Mouse (Mus musculus): ENCODE results near the gene Thrb. TPM values are rescaled to one million over a fixed set of nuclear protein-coding genes. Genes with fewer than 3 reads are reported as not detected.

The Thrb gene
- polyA plus RNA-seq, 1 experiment: not detected

- no peaks in the 10 kb centered on the region for H3K4me1 ChIP-seq
- 0 out of 2 replicates have a peak, but pooled peaks cover 3% of the 10 kb centered on the region for H3K9me3 ChIP-seq
- H3K36me3 ChIP-seq (replicated peaks; ENCODE audit: low read length): no peaks in the 10 kb centered on the region
- no peaks in the 10 kb centered on the region for H3K27me3 ChIP-seq (replicated peaks)
- no peak overlapping the region for H3K4me3 ChIP-seq (replicated peaks)
- TF ChIP-seq GATA1 (IDR thresholded peaks at IDR 0.05; ENCODE audit: borderline replicate concordance, low read length) (no peak), FLI1 (IDR thresholded peaks at IDR 0.05; ENCODE audit: low read length) (no peak)
These were observed 225.3 kb downstream of the Thrb start for GRCm38 (mm10) chr14:17885320-17885719.

GRCm38 (mm10) chr14:17894791-17895190, 234.7 kb downstream of the Thrb start:
- Histone ChIP-seq H3K36me3 (replicated peaks; ENCODE audit: low read length) (no peaks in the 10 kb centered on the region), H3K9me3 (0 out of 2 replicates have a peak, but pooled peaks cover 3% of the 10 kb centered on the region), H3K4me1 (no peaks in the 10 kb centered on the region), H3K4me3 (replicated peaks) (no peak overlapping the region), H3K27me3 (replicated peaks) (no peaks in the 10 kb centered on the region)
- no peak for TF ChIP-seq FLI1 (IDR thresholded peaks at IDR 0.05; ENCODE audit: low read length)

GRCm38 (mm10) chr14:17899733-17900413, 239.8 kb downstream of the Thrb start:
- Histone ChIP-seq H3K4me1 (no peaks in the 10 kb centered on the region), H3K36me3 (replicated peaks; ENCODE audit: low read length) (no peaks in the 10 kb centered on the region), H3K27me3 (replicated peaks) (no peaks in the 10 kb centered on the region), H3K9me3 (no peaks in the 10 kb centered on the region), H3K4me3 (replicated peaks) (no peak overlapping the region)
- TF ChIP-seq FLI1 (IDR thresholded peaks at IDR 0.05; ENCODE audit: low read length) (no peak), GATA1 (IDR thresholded peaks at IDR 0.05; ENCODE audit: borderline replicate concordance, low read length) (no peak)

GRCm38 (mm10) chr14:17900414-17900795, 240.3 kb downstream of the Thrb start:
- Histone ChIP-seq H3K9me3 (no peaks in the 10 kb centered on the region), H3K36me3 (replicated peaks; ENCODE audit: low read length) (no peaks in the 10 kb centered on the region), H3K27me3 (replicated peaks) (no peaks in the 10 kb centered on the region), H3K4me3 (replicated peaks) (no peak overlapping the region), H3K4me1 (no peaks in the 10 kb centered on the region)
- TF ChIP-seq GATA1 (IDR thresholded peaks at IDR 0.05; ENCODE audit: borderline replicate concordance, low read length) (no peak), FLI1 (IDR thresholded peaks at IDR 0.05; ENCODE audit: low read length) (no peak)

GRCm38 (mm10) chr14:17902426-17902825, 242.4 kb downstream of the Thrb start:
- no peaks in the 10 kb centered on the region for H3K4me1 ChIP-seq
- H3K9me3 ChIP-seq: no peaks in the 10 kb centered on the region
- no peaks in the 10 kb centered on the region for H3K36me3 ChIP-seq (replicated peaks; ENCODE audit: low read length)
- H3K27me3 ChIP-seq (replicated peaks): no peaks in the 10 kb centered on the region
- TF ChIP-seq FLI1 (IDR thresholded peaks at IDR 0.05; ENCODE audit: low read length): no peak
- H3K4me3 ChIP-seq (replicated peaks): no peak overlapping the region

- Histone ChIP-seq H3K9me3 (no peaks in the 10 kb centered on the region), H3K27me3 (replicated peaks) (no peaks in the 10 kb centered on the region)
- TF ChIP-seq FLI1 (IDR thresholded peaks at IDR 0.05; ENCODE audit: low read length): no peak
- TF ChIP-seq GATA1 (IDR thresholded peaks at IDR 0.05; ENCODE audit: borderline replicate concordance, low read length): no peak
These were observed 243.1 kb downstream of the Thrb start for GRCm38 (mm10) chr14:17903121-17903520.

GRCm38 (mm10) chr14:17904554-17904953, 244.5 kb downstream of the Thrb start:
- H3K36me3 ChIP-seq (replicated peaks; ENCODE audit: low read length): no peaks in the 10 kb centered on the region
- no peaks in the 10 kb centered on the region for H3K9me3 ChIP-seq
- H3K4me3 ChIP-seq (replicated peaks): no peak overlapping the region
- no peaks in the 10 kb centered on the region for H3K4me1 ChIP-seq
- no peaks in the 10 kb centered on the region for H3K27me3 ChIP-seq (replicated peaks)
- TF ChIP-seq FLI1 (IDR thresholded peaks at IDR 0.05; ENCODE audit: low read length) (no peak), GATA1 (IDR thresholded peaks at IDR 0.05; ENCODE audit: borderline replicate concordance, low read length) (no peak)

More at GRCm38 (mm10) chr14:17903121-17903520, 243.1 kb downstream of the Thrb start:
- H3K4me3 ChIP-seq (replicated peaks): no peak overlapping the region
- no peaks in the 10 kb centered on the region for H3K4me1 ChIP-seq
- no peaks in the 10 kb centered on the region for H3K36me3 ChIP-seq (replicated peaks; ENCODE audit: low read length)

GRCm38 (mm10) chr14:17905627-17906026, 245.6 kb downstream of the Thrb start:
- H3K4me1 ChIP-seq: no peaks in the 10 kb centered on the region
- no peaks in the 10 kb centered on the region for H3K27me3 ChIP-seq (replicated peaks)
- no peaks in the 10 kb centered on the region for H3K36me3 ChIP-seq (replicated peaks; ENCODE audit: low read length)
- no peaks in the 10 kb centered on the region for H3K9me3 ChIP-seq
- no peak overlapping the region for H3K4me3 ChIP-seq (replicated peaks)
- no peak for TF ChIP-seq FLI1 (IDR thresholded peaks at IDR 0.05; ENCODE audit: low read length)
- TF ChIP-seq GATA1 (IDR thresholded peaks at IDR 0.05; ENCODE audit: borderline replicate concordance, low read length): no peak

- 0 out of 2 replicates have a peak, but pooled peaks cover 5% of the 10 kb centered on the region for H3K9me3 ChIP-seq
- H3K4me3 ChIP-seq (replicated peaks): no peak overlapping the region
- no peaks in the 10 kb centered on the region for H3K27me3 ChIP-seq (replicated peaks)
- H3K36me3 ChIP-seq (replicated peaks; ENCODE audit: low read length): no peaks in the 10 kb centered on the region
- TF ChIP-seq FLI1 (IDR thresholded peaks at IDR 0.05; ENCODE audit: low read length) (no peak), GATA1 (IDR thresholded peaks at IDR 0.05; ENCODE audit: borderline replicate concordance, low read length) (no peak)
- H3K4me1 ChIP-seq: no peaks in the 10 kb centered on the region
These were observed 246.9 kb downstream of the Thrb start for GRCm38 (mm10) chr14:17906931-17907330.

- H3K4me3 ChIP-seq (replicated peaks): no peak overlapping the region
- no peaks in the 10 kb centered on the region for H3K4me1 ChIP-seq
- no peaks in the 10 kb centered on the region for H3K27me3 ChIP-seq (replicated peaks)
- no peak for TF ChIP-seq FLI1 (IDR thresholded peaks at IDR 0.05; ENCODE audit: low read length)
- TF ChIP-seq GATA1 (IDR thresholded peaks at IDR 0.05; ENCODE audit: borderline replicate concordance, low read length): no peak
- H3K36me3 ChIP-seq (replicated peaks; ENCODE audit: low read length): no peaks in the 10 kb centered on the region
- 0 out of 2 replicates have a peak, but pooled peaks cover 5% of the 10 kb centered on the region for H3K9me3 ChIP-seq
These were observed 251.1 kb downstream of the Thrb start for GRCm38 (mm10) chr14:17911157-17911556.
